Mouse (Mus musculus): ENCODE data around the gene Hoxc5.

Gene Hoxc5

DNA sequence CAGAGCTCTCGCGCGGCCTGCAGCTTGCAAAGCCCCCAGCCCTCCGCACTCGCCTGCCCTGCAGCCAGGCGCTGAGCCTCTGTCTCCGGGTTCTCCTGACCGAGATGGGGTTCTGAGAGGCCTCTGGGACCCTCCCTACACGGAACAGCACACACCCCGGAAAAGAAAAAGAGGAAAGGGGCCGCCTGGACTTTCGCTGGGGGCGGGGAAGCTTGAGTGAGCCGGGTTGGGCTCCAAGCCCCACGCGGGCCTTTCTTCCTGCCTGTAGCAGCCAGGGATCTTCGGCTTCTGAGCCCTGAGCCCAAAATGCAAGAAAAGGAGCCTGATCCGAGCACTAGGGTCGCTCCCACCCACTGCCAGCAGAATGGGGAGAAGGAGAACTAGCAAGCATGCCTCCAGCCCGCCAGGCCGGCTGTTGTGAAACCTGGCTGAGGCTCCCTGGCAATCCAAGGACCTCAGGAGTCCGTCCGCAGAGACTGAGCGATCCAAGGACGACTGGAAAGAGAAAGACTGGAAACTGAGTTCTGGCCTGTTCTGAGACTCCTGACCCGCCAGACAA, 44.8 kb downstream of the Hoxc5 start:
- no peak for DNase-seq (ENCODE audit: low spot score in 2 of 2)

DNA sequence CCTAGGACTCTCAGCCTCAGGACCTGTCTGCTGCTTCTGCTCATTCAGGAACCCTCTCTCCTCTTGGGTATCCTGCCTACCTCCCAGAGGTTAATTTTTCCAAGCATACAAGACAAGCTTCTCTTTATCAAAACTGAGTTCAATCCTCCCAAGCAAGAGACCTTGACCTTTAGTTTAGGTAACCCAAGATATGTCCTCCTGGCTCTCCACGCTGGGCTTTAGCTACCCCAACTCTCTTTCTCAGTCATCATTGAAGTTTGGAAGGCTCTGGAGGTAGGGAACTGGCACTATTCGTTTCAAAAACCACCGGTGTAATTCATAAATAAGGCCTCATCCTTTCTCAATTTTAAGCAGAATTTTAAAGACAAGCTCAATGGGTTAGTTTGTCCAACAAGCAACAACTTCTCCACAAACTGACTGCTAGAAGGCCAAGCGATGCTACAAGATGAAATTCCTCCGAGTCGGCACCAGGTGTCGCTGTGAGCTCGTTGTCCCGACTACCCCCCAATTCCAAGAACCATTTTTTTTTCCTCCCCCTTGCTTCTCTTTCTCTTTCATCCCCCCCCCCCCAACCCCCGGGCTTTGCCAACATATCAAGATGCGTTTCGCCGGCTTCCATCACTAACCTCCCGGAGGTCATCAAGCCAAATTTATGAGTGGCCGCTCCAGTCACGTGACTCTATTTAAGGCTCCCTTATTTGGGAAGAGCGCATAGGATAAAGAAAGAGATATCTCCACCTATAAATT, 46.2 kb downstream of the Hoxc5 start:
- peak in 1 of 2 experiments; percentile 62 for DNase-seq (ENCODE audit: low spot score in 2 of 2)

DNA sequence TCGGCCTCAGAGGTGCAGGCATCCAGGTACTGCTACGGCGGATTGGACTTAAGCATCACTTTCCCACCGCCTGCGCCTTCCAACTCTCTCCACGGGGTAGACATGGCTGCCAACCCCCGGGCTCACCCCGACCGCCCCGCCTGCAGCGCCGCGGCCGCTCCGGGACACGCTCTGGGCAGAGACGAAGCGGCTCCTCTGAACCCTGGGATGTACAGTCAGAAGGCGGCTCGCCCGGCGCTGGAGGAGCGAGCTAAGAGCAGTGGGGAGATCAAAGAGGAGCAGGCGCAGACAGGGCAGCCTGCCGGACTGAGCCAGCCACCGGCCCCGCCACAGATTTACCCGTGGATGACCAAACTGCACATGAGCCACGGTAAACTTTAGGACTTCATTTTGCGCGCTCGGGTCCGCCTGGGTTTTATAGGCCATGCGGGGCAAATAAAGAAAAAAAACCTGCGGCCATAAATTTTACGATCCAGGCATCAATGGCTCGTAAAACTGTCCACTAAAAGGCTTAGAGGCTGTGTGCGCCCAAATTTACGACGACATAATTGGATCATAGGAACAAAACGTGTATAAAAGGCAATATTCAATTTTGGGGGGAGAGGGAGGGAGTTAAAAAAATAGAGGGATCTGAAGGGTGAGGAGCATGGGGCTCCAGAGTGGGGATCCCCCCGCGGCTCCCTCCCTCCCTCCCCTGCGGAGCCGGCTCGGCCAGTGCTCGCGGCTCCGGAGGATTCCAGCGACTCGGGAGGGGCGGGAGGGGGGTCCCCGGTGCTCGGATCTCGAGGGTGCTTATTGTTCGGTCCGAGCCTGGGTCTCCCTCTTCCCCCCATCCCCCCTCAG, 47.1 kb downstream of the Hoxc5 start:
- DNase-seq (ENCODE audit: low spot score in 2 of 2), result no peak

DNA sequence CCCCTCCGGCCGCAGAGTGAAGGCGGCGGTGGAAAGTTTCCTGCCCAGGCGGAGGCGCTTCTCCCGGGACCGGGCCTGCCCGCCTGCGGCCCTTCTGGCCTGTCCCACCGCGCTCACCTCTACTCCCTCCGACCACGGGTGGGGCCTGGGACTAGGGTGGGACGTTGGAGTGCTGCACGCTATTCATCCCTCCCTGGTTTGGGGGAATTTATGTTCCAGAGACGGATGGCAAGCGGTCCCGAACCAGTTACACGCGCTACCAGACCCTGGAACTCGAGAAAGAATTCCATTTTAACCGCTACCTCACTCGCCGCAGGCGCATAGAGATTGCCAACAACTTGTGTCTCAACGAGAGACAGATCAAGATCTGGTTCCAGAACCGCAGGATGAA, 47.8 kb downstream of the Hoxc5 start:
- DNase-seq (ENCODE audit: low spot score in 2 of 2), result no peak

DNA sequence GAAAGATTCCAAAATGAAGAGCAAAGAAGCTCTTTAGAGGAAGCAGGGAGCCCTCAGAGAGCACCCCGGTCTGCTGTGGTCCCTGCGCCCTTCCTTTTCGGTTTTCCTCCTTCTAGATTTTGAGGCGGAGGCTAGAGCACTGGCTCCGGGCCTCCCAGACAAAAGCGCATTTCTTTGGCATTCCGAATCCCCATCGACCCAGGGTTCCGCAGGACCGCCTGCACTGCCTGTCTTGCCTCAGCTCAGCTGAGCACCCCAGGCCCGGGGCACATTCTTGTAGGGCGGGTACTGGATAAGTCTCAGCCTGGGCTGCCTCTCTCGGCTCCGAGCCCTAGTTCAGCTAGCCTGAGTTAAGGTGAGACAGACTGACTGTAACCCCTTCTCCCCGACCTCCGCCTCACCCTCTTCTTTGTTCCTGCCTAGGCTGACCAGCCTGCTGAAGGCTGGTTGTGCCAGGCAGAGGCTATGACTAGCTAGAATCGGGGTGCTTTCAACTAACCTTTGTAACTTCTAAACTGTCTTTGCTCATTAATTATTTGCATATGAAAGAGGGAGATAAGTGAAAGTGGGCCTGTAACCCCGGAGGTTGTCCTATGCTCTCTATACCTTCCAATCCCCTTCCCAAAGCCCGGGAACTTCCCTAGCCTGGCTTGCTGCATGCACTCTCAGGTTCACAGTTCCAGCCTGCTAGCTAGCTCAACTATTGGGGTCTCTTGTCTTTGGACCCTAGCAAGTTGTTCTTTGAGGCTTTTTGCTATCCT, 48.3 kb downstream of the Hoxc5 start:
- DNase-seq (ENCODE audit: low spot score in 2 of 2), result no peak

DNA sequence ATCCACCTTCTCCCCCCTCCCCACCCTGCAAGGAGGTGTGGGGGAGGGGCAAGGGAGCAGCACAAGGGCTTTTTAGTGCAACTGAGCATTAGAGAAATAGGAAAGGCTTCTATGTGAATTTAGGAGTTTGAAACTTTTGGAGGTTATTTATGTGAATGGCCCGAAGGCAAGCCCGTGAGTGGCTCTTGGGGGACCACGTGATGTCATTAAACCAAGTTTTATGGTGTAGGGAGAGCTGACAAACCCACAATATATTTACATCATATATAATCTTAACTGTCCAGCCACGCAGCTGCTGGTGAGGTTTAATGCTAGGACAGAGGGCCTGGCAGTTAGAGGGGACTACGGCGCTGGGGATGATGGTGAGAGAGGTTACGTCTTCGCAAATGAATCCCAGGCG, 51.4 kb downstream of the Hoxc5 start, which contains the start of gene Hoxc4:
Gene Hoxc4 (plus strand): TSS at position 299 of the 400 bp plus-strand sequence.
- no peak for DNase-seq (ENCODE audit: low spot score in 2 of 2)

DNA sequence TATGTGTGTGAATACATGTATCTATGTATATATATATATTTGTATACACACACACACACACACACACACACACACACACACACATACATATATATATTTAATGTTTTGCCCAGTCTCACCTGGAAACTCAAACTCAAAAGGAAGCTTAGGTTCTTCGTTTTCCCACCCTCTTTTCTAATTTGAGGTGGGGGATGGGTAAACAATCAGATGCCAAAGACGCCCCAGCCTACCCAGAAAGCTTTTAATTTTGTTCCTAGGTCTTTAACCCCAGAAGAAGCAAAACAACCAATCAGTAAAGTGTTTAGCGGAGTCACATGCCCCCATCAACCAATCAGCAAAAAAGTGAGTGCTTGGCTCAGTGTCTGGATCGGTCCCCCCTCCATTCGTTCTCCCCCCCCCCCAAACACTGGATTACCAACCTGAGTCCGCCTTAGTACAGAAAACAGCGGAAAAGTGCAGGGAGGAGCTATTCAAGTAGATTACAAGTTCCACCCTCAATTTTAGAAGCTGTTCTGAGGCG, 53.7 kb downstream of the Hoxc5 start:
- no peak for DNase-seq (ENCODE audit: low spot score in 2 of 2)

GRCm38 (mm10) chr15:103021544-103021943, 54.3 kb downstream of the Hoxc5 start:
- DNase-seq (ENCODE audit: low spot score in 2 of 2), result no peak

GRCm38 (mm10) chr15:103024131-103024530, 56.9 kb downstream of the Hoxc5 start:
- DNase-seq (ENCODE audit: low spot score in 2 of 2), result no peak

- no peak for DNase-seq (ENCODE audit: low spot score in 2 of 2)
These were observed 60.3 kb downstream of the Hoxc5 start for GRCm38 (mm10) chr15:103027266-103028235.

DNA sequence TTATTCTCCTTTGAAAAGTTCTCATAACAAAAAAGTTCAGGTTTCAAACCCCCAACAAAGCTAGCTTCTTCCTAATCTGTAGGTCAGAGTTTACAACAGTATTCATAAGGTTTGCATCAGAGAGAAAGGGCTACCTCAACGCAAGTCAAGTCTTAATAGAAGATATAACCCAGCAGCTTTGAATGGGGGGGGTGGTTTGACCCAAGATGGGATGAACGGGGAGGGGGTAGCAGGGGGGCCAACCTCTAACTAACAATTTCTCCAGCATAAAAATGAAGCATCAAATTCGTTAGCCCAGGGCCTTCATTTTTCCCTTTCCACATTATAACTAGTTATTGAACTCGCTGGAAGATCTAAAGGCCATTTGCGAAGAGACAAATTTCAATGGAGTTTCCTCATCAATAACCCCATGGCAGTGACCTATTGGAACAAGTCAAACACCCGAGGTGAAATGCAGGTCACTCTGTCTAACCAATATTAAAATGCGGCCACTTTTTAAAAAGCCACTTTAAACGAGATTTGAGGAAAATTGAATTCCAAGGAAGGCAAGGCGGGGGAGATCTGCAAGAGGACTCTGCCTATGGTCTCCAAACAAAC, 61.8 kb downstream of the Hoxc5 start:
- no peak for DNase-seq (ENCODE audit: low spot score in 2 of 2)

DNA sequence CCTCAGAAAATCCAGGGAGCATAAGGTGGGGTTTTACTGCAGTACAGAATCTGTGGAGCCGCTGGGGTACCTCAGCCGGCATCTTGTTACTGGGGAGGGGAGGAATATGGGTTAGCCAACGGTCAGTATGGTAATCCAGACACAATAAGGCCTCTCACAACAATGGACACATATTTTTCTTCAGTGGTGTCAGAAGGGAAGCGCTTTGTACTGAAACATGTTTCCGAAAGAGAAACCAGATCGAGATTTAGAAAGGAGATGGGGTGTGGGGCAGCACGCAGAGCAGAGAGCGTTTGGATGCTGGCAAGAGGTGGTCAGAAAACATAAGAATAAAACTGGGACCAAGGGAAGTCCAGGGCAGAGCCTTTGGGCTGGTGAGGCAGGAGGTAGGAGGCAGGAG, 62.9 kb downstream of the Hoxc5 start:
- no peak for DNase-seq (ENCODE audit: low spot score in 2 of 2)

DNA sequence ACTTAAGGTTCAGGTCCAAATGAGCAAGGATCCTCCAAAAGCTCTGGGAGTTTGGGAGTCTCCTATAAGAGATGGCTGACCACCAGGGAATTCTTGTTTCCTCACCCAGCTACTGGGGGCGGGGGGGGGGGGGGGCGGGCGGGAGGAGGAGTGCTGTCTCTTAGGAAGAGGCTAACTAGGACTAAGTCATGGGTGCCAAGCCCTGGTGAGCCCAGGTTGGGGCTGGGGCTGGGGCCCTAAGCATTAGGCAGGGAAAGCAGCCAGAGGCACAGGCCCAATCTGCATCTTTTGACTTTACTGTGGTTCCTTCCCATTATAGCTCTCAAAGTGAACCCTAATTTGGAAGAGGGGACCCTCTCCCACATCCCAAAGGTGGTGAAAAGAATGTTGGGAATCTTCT, 64.9 kb downstream of the Hoxc5 start:
- no peak for DNase-seq (ENCODE audit: low spot score in 2 of 2)

GRCm38 (mm10) chr15:103032646-103033575, 65.7 kb downstream of the Hoxc5 start:
- DNase-seq (ENCODE audit: low spot score in 2 of 2), result no peak

- no peak for DNase-seq (ENCODE audit: low spot score in 2 of 2)
These were observed 67.0 kb downstream of the Hoxc5 start for GRCm38 (mm10) chr15:103034043-103034806.

- DNase-seq (ENCODE audit: low spot score in 2 of 2), result no peak
These were observed 67.7 kb downstream of the Hoxc5 start for GRCm38 (mm10) chr15:103034807-103035547.

DNA sequence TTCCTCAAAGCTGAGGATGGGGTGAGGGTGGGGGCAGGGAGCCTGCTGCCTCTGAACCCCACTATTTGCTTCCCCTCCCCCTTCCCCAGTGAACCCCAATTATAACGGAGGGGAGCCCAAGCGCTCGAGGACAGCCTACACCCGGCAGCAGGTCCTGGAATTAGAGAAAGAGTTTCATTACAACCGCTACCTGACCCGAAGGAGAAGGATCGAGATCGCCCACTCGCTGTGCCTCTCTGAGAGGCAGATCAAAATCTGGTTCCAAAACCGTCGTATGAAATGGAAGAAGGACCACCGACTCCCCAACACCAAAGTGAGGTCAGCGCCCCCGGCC, 68.3 kb downstream of the Hoxc5 start:
- DNase-seq (ENCODE audit: low spot score in 2 of 2), result no peak

- no peak for DNase-seq (ENCODE audit: low spot score in 2 of 2)
These were observed 70.3 kb downstream of the Hoxc5 start for GRCm38 (mm10) chr15:103037579-103037978.
